Mouse (Mus musculus): ENCODE measurements around the gene Slc20a1. TPM values are rescaled to one million over a fixed set of nuclear protein-coding genes. Genes with fewer than 3 reads are reported as not detected.

The Slc20a1 gene
- polyA plus RNA-seq, 1 experiment, result 159 TPM

DNA sequence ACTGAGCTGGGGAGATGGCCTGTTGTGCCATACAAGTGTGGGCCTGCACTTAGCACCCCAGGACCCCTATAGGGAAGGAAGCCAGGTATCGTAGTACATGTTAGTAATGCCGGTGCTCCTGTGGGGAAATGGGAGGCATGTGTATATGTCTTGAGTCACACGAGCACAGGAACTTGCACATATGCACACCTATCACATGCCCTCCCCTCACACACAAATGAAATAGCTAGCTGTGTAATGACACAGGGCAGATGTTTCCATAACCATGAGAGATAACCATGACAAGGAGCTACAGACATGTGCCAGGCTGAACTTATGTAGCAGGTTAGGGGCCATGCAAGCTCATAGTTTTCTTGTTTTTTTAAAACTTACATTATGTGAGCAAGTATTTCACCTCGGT lies 44.4 kb downstream of the Slc20a1 start:
- Histone ChIP-seq H3K27ac (ENCODE audit: insufficient read depth, low read length) (no peak overlapping the region), H3K4me3 (replicated peaks; ENCODE audit: insufficient read depth, low read depth, low read length) (no peak overlapping the region), H3K4me1 (ENCODE audit: control insufficient read depth, insufficient read depth, low read length) (no peaks in the 10 kb centered on the region; the same call in 1 of the 2 replicates), H3K27me3 (ENCODE audit: control insufficient read depth, insufficient read depth, low read length) (no peaks in the 10 kb centered on the region)
- DNase-seq, result no peak
- TF ChIP-seq POLR2A (IDR thresholded peaks at IDR 0.05; ENCODE audit: borderline replicate concordance, insufficient read depth, low read length), result no peak
- no peak for TF ChIP-seq CTCF (IDR thresholded peaks at IDR 0.05; ENCODE audit: borderline replicate concordance, insufficient read depth, low read depth, low read length)
- 91% methylated on average over 4 of the region's 4 CpGs for WGBS

DNA sequence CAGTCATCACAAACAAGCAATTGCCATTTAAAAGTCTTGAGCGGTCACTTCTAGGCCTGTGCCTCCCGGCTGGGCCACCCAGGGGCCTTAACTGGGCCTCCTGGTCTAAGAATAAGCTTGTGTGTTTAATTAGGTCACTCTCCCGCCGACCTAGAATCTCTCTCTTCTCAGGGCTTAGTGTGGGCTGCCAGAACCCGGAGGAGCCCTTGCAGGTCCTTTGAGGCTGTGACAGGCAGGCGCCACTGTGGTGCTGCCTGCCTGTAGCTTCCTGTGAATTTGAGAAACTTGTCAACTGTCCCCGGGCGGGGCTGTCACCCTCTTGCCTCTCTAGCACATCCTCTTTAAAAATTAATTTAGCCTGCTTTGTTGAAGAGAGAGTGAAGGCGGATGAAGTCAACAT lies 45.2 kb downstream of the Slc20a1 start:
- 28% methylated on average over 9 of the region's 9 CpGs for WGBS
- peak; percentile 42 to 62 for DNase-seq
- TF ChIP-seq CTCF (IDR thresholded peaks at IDR 0.05; ENCODE audit: borderline replicate concordance, insufficient read depth, low read depth, low read length) (no peak), POLR2A (IDR thresholded peaks at IDR 0.05; ENCODE audit: borderline replicate concordance, insufficient read depth, low read length) (no peak)
- Histone ChIP-seq H3K4me1 (ENCODE audit: control insufficient read depth, insufficient read depth, low read length) (no peaks in the 10 kb centered on the region; the same call in 1 of the 2 replicates), H3K4me3 (replicated peaks; ENCODE audit: insufficient read depth, low read depth, low read length) (no peak overlapping the region), H3K27me3 (ENCODE audit: control insufficient read depth, insufficient read depth, low read length) (no peaks in the 10 kb centered on the region), H3K27ac (ENCODE audit: insufficient read depth, low read length) (peak overlapping the region; percentile 49; the same call in 1 of the 2 replicates)

DNA sequence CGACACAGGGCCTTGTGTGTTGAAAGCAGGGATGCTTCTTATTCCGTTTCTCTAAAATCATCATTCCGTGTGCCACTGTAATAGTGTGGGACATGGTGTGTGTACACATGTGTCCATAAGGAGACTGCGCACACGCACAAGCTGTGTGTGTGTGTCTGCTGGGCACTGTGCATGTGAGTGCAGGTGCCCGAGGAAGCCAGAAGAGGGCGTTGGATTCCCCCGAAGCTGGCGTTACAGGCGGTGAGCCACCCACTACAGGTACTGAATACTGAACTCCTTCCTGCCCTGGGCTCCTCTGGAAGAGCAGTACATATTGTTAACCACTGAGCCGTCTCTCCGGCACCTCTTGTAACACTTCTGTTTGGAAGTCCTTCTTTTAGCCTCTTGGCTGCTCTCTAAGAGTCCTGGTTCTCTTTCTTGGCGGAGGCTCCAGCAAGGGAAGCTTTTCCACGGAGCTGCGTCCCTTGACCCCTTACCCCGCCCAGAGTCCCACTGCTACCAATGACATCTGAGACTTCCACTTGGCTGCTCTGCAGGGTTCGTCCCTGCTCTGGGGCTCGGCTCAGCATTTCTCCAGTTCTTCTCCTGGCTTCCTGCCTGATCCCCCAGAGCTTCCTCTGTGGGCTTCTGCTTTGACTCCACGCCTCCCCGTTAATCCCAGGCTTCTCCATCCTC lies 46.0 kb downstream of the Slc20a1 start:
- 70% methylated on average over 20 of the region's 20 CpGs for WGBS
- peak in 1 of 2 experiments; percentile 21 for DNase-seq

DNA sequence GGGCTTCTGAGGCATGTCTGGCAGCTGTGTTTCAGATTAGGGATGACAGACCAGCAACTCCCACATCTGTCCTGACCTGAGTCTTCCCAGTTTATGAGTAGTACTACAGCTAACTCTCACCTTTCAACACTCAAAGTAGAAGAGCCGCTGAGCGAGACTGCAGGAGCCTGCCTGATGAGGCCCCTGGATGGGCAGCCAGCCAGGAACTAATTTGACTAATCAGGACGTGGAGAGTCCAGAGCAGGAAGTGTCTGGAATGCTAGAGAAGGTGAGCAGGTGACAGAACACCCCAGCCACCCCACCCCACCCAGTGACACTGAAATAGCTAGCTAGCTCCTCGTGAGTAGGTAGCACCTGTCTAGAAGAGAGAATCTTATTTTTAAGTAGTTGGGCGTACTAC lies 47.1 kb downstream of the Slc20a1 start:
- TF ChIP-seq CTCF (IDR thresholded peaks at IDR 0.05; ENCODE audit: borderline replicate concordance, insufficient read depth, low read depth, low read length), result no peak
- no peak for TF ChIP-seq POLR2A (IDR thresholded peaks at IDR 0.05; ENCODE audit: borderline replicate concordance, insufficient read depth, low read length)
- Histone ChIP-seq H3K4me1 (ENCODE audit: control insufficient read depth, insufficient read depth, low read length) (no peaks in the 10 kb centered on the region; the same call in 1 of the 2 replicates), H3K27me3 (ENCODE audit: control insufficient read depth, insufficient read depth, low read length) (no peaks in the 10 kb centered on the region), H3K4me3 (replicated peaks; ENCODE audit: insufficient read depth, low read depth, low read length) (no peak overlapping the region), H3K27ac (ENCODE audit: insufficient read depth, low read length) (no peak overlapping the region)
- DNase-seq, result no peak
- WGBS, result 65% methylated on average over 5 of the region's 5 CpGs

More for the DNA sequence above, 46.0 kb downstream of the Slc20a1 start:
- Histone ChIP-seq H3K27me3 (ENCODE audit: control insufficient read depth, insufficient read depth, low read length) (no peaks in the 10 kb centered on the region), H3K4me1 (ENCODE audit: control insufficient read depth, insufficient read depth, low read length) (no peaks in the 10 kb centered on the region; the same call in 1 of the 2 replicates), H3K27ac (ENCODE audit: insufficient read depth, low read length) (0 out of 2 replicates have a peak overlapping the region, but pooled peaks have one; percentile 4), H3K4me3 (replicated peaks; ENCODE audit: insufficient read depth, low read depth, low read length) (no peak overlapping the region)
- TF ChIP-seq CTCF (IDR thresholded peaks at IDR 0.05; ENCODE audit: borderline replicate concordance, insufficient read depth, low read depth, low read length), result no peak
- no peak for TF ChIP-seq POLR2A (IDR thresholded peaks at IDR 0.05; ENCODE audit: borderline replicate concordance, insufficient read depth, low read length)

DNA sequence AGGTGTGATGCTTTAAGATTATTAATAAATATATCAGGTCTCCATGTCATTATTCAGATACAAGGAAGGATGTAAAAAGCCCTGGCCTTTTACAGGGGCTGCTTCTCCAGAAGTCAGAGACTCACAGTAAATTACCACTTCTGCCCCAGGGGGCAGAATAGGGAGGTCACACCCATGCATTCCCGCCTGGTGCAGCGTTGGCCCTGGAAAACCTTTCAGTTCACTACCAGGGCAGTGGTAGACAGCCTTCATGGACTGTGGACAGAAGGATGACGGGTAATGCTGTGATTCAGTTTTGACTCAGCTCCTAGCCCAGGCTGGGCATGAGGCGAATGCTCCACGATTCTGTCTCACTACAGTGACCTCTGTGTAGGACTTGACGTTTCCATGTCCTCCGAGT lies 47.9 kb downstream of the Slc20a1 start:
- Histone ChIP-seq H3K27ac (ENCODE audit: insufficient read depth, low read length) (no peak overlapping the region), H3K4me1 (ENCODE audit: control insufficient read depth, insufficient read depth, low read length) (no peaks in the 10 kb centered on the region; the same call in 1 of the 2 replicates), H3K27me3 (ENCODE audit: control insufficient read depth, insufficient read depth, low read length) (no peaks in the 10 kb centered on the region), H3K4me3 (replicated peaks; ENCODE audit: insufficient read depth, low read depth, low read length) (no peak overlapping the region)
- TF ChIP-seq POLR2A (IDR thresholded peaks at IDR 0.05; ENCODE audit: borderline replicate concordance, insufficient read depth, low read length) (no peak), CTCF (IDR thresholded peaks at IDR 0.05; ENCODE audit: borderline replicate concordance, insufficient read depth, low read depth, low read length) (no peak)
- 85% methylated on average over 7 of the region's 7 CpGs for WGBS
- no peak for DNase-seq

DNA sequence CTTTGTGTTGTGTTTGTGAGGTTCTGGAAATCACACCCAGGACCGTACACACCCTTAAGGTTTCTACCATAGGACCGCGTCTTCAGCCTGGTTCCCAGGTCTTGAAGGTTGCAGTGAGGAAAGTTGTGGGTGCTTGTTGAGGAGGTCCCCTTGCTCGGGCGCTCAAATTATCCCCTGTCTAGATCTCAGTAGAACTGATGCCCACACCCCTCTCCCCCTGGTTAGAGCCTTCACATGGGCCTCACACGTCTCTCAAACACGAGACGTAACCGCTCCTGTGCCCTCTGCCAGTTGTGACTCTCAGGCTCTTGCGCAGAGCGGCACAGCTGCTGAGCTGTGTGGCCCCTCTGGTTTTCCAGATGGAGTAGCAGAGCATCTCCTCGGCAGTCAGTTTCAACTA lies 48.4 kb downstream of the Slc20a1 start:
- Histone ChIP-seq H3K27ac (ENCODE audit: insufficient read depth, low read length) (no peak overlapping the region), H3K4me1 (ENCODE audit: control insufficient read depth, insufficient read depth, low read length) (no peaks in the 10 kb centered on the region; the same call in 1 of the 2 replicates), H3K4me3 (replicated peaks; ENCODE audit: insufficient read depth, low read depth, low read length) (no peak overlapping the region), H3K27me3 (ENCODE audit: control insufficient read depth, insufficient read depth, low read length) (no peaks in the 10 kb centered on the region)
- no peak for TF ChIP-seq CTCF (IDR thresholded peaks at IDR 0.05; ENCODE audit: borderline replicate concordance, insufficient read depth, low read depth, low read length)
- TF ChIP-seq POLR2A (IDR thresholded peaks at IDR 0.05; ENCODE audit: borderline replicate concordance, insufficient read depth, low read length), result no peak
- no peak for DNase-seq
- WGBS, result 92% methylated on average over 12 of the region's 12 CpGs

DNA sequence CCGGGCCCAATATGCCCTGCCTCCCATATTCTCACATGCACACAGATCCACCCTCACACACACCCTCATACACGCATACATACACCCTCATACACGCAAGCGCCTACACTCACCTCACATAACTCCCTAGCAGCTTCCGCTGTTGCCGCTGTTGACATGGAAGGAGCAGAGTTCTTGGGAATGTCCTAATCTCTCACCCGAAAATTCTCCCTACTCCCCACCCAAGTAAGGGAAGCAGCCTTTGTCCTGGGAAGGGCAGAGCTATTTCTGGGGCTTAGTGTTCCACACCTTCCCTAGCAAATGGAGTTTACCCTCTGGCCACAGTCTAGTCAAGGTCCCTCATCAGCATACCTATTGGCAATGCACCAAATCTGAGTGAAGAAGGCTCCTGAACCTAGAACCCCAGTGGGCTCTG lies 49.1 kb downstream of the Slc20a1 start:
- TF ChIP-seq POLR2A (IDR thresholded peaks at IDR 0.05; ENCODE audit: borderline replicate concordance, insufficient read depth, low read length) (no peak), CTCF (IDR thresholded peaks at IDR 0.05; ENCODE audit: borderline replicate concordance, insufficient read depth, low read depth, low read length) (no peak)
- Histone ChIP-seq H3K4me1 (ENCODE audit: control insufficient read depth, insufficient read depth, low read length) (no peaks in the 10 kb centered on the region; the same call in 1 of the 2 replicates), H3K27ac (ENCODE audit: insufficient read depth, low read length) (no peak overlapping the region), H3K4me3 (replicated peaks; ENCODE audit: insufficient read depth, low read depth, low read length) (no peak overlapping the region), H3K27me3 (ENCODE audit: control insufficient read depth, insufficient read depth, low read length) (no peaks in the 10 kb centered on the region)
- no peak for DNase-seq
- 89% methylated on average over 7 of the region's 7 CpGs for WGBS

DNA sequence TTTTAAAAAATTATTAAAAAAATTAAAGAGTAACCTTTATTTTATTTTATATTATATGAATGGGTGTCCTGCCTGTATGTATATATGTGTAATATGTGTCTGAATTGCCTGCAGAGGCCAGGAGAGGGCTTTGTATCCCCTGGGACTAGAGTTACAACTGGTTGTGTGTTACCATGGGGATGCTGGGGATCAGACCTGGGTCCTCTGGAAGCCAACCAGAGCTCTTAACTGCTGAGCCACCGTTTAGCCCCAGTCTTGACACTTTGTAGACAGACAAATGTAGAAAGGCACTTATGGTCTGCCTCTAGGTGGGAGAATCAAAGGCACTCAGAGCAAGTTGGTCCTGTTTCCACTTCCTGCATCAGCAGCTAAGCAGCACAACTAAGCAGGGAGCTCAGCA lies 50.8 kb downstream of the Slc20a1 start:
- Histone ChIP-seq H3K27me3 (ENCODE audit: control insufficient read depth, insufficient read depth, low read length) (no peaks in the 10 kb centered on the region), H3K4me1 (ENCODE audit: control insufficient read depth, insufficient read depth, low read length) (no peaks in the 10 kb centered on the region; the same call in 1 of the 2 replicates), H3K27ac (ENCODE audit: insufficient read depth, low read length) (no peak overlapping the region), H3K4me3 (replicated peaks; ENCODE audit: insufficient read depth, low read depth, low read length) (no peak overlapping the region)
- TF ChIP-seq POLR2A (IDR thresholded peaks at IDR 0.05; ENCODE audit: borderline replicate concordance, insufficient read depth, low read length) (no peak), CTCF (IDR thresholded peaks at IDR 0.05; ENCODE audit: borderline replicate concordance, insufficient read depth, low read depth, low read length) (no peak)
- DNase-seq, result no peak
- 48% methylated on average over 1 of the region's 1 CpGs for WGBS
